Mouse (Mus musculus): ENCODE measurements around the gene Lingo2. TPM values are rescaled to one million over a fixed set of nuclear protein-coding genes. Genes with fewer than 3 reads are reported as not detected.

The Lingo2 gene
- polyA plus RNA-seq, 1 experiment from 2014 or later, result 0.65 TPM

- Histone ChIP-seq H3K4me3 (no peak overlapping the region), H3K36me3 (no peaks in the 10 kb centered on the region), H3K9ac (no peak overlapping the region), H3K4me1 (replicated peaks) (no peaks in the 10 kb centered on the region), H3K27me3 (replicated peaks) (no peaks in the 10 kb centered on the region), H3K27ac (ENCODE audit: poor library complexity, severe bottlenecking) (no peak overlapping the region), H3K9me3 (replicated peaks) (no peaks in the 10 kb centered on the region), H3K4me2 (no peak overlapping the region)
- no peak for ATAC-seq (ENCODE audit: insufficient number of reproducible peaks, low FRiP score)
- 76% methylated on average over 1 of the region's 1 CpGs for WGBS
These were observed 646.3 kb downstream of the Lingo2 start for GRCm38 (mm10) chr4:36305228-36305627.

- Histone ChIP-seq H3K4me2 (no peak overlapping the region), H3K4me1 (replicated peaks) (no peaks in the 10 kb centered on the region), H3K9ac (no peak overlapping the region), H3K36me3 (no peaks in the 10 kb centered on the region), H3K27ac (ENCODE audit: poor library complexity, severe bottlenecking) (no peak overlapping the region), H3K9me3 (replicated peaks) (no peaks in the 10 kb centered on the region), H3K4me3 (no peak overlapping the region), H3K27me3 (replicated peaks) (no peaks in the 10 kb centered on the region)
- no peak for ATAC-seq (ENCODE audit: insufficient number of reproducible peaks, low FRiP score)
- 67% methylated on average over 8 of the region's 8 CpGs for WGBS
These were observed 661.9 kb downstream of the Lingo2 start for GRCm38 (mm10) chr4:36289701-36290053.

- Histone ChIP-seq H3K9me3 (replicated peaks) (no peaks in the 10 kb centered on the region), H3K9ac (no peak overlapping the region), H3K4me3 (peak overlapping the region; percentile 12; the same call in 1 of the 2 replicates), H3K4me2 (peak overlapping the region; percentile 53), H3K27me3 (replicated peaks) (no peaks in the 10 kb centered on the region), H3K4me1 (replicated peaks) (no peaks in the 10 kb centered on the region), H3K27ac (ENCODE audit: poor library complexity, severe bottlenecking) (no peak overlapping the region), H3K36me3 (no peaks in the 10 kb centered on the region)
- peak; percentile 45; the same call in 1 of the 2 replicates for ATAC-seq (ENCODE audit: insufficient number of reproducible peaks, low FRiP score)
- 38% methylated on average over 17 of the region's 17 CpGs for WGBS
These were observed 662.5 kb downstream of the Lingo2 start for GRCm38 (mm10) chr4:36288813-36289700.

GRCm38 (mm10) chr4:36262436-36263169, 688.9 kb downstream of the Lingo2 start:
- no peaks in the 10 kb centered on the region for H3K9me3 ChIP-seq (replicated peaks)
- H3K27me3 ChIP-seq (replicated peaks), result no peaks in the 10 kb centered on the region
- H3K9ac ChIP-seq, result no peak overlapping the region
- no peak for ATAC-seq (ENCODE audit: insufficient number of reproducible peaks, low FRiP score)
- WGBS, result 79% methylated on average over 2 of the region's 2 CpGs
- H3K4me2 ChIP-seq, result no peak overlapping the region
- H3K36me3 ChIP-seq, result no peaks in the 10 kb centered on the region
- no peaks in the 10 kb centered on the region for H3K4me1 ChIP-seq (replicated peaks)
- H3K27ac ChIP-seq (ENCODE audit: poor library complexity, severe bottlenecking), result no peak overlapping the region
- H3K4me3 ChIP-seq, result no peak overlapping the region

- H3K4me2 ChIP-seq, result no peak overlapping the region
- ATAC-seq (ENCODE audit: insufficient number of reproducible peaks, low FRiP score), result no peak
- H3K9me3 ChIP-seq (replicated peaks), result no peaks in the 10 kb centered on the region
- no peaks in the 10 kb centered on the region for H3K36me3 ChIP-seq
- no peak overlapping the region for H3K27ac ChIP-seq (ENCODE audit: poor library complexity, severe bottlenecking)
- no peak overlapping the region for H3K4me3 ChIP-seq
- H3K27me3 ChIP-seq (replicated peaks), result no peaks in the 10 kb centered on the region
- no peaks in the 10 kb centered on the region for H3K4me1 ChIP-seq (replicated peaks)
- 35% methylated on average over 7 of the region's 7 CpGs for WGBS
- H3K9ac ChIP-seq, result no peak overlapping the region
These were observed 765.2 kb downstream of the Lingo2 start for GRCm38 (mm10) chr4:36186231-36186922.

- Histone ChIP-seq H3K36me3 (no peaks in the 10 kb centered on the region), H3K27ac (ENCODE audit: poor library complexity, severe bottlenecking) (no peak overlapping the region), H3K27me3 (replicated peaks) (no peaks in the 10 kb centered on the region), H3K4me3 (no peak overlapping the region), H3K9me3 (replicated peaks) (no peaks in the 10 kb centered on the region), H3K9ac (no peak overlapping the region), H3K4me1 (replicated peaks) (no peaks in the 10 kb centered on the region), H3K4me2 (no peak overlapping the region)
- ATAC-seq (ENCODE audit: insufficient number of reproducible peaks, low FRiP score), result no peak
- WGBS, result 41% methylated on average over 4 of the region's 4 CpGs
These were observed 767.9 kb downstream of the Lingo2 start for GRCm38 (mm10) chr4:36183643-36184042.

GRCm38 (mm10) chr4:36170099-36170498, 781.4 kb downstream of the Lingo2 start:
- H3K9me3 ChIP-seq (replicated peaks), result no peaks in the 10 kb centered on the region
- no peaks in the 10 kb centered on the region for H3K27me3 ChIP-seq (replicated peaks)
- H3K27ac ChIP-seq (ENCODE audit: poor library complexity, severe bottlenecking), result no peak overlapping the region
- H3K4me2 ChIP-seq, result no peak overlapping the region
- H3K9ac ChIP-seq, result no peak overlapping the region
- H3K36me3 ChIP-seq, result no peaks in the 10 kb centered on the region
- H3K4me1 ChIP-seq (replicated peaks), result no peaks in the 10 kb centered on the region
- no peak for ATAC-seq (ENCODE audit: insufficient number of reproducible peaks, low FRiP score)
- H3K4me3 ChIP-seq, result no peak overlapping the region
- 29% methylated on average over 1 of the region's 1 CpGs for WGBS

GRCm38 (mm10) chr4:36131341-36131740, 820.2 kb downstream of the Lingo2 start:
- H3K4me3 ChIP-seq, result no peak overlapping the region
- H3K9ac ChIP-seq, result no peak overlapping the region
- ATAC-seq (ENCODE audit: insufficient number of reproducible peaks, low FRiP score), result no peak
- H3K27me3 ChIP-seq (replicated peaks), result no peaks in the 10 kb centered on the region
- 0 out of 2 replicates have a peak, but pooled peaks cover 2% of the 10 kb centered on the region for H3K9me3 ChIP-seq (replicated peaks)
- no peak overlapping the region for H3K27ac ChIP-seq (ENCODE audit: poor library complexity, severe bottlenecking)
- no peak overlapping the region for H3K4me2 ChIP-seq
- H3K36me3 ChIP-seq, result no peaks in the 10 kb centered on the region
- no peaks in the 10 kb centered on the region for H3K4me1 ChIP-seq (replicated peaks)

GRCm38 (mm10) chr4:36095482-36095881, 856.1 kb downstream of the Lingo2 start:
- WGBS, result 75% methylated on average over 4 of the region's 4 CpGs

GRCm38 (mm10) chr4:36081095-36081852, 870.3 kb downstream of the Lingo2 start:
- Histone ChIP-seq H3K9ac (no peak overlapping the region), H3K9me3 (replicated peaks) (no peaks in the 10 kb centered on the region), H3K27me3 (replicated peaks) (no peaks in the 10 kb centered on the region), H3K4me2 (no peak overlapping the region), H3K4me3 (no peak overlapping the region), H3K36me3 (no peaks in the 10 kb centered on the region), H3K27ac (ENCODE audit: poor library complexity, severe bottlenecking) (no peak overlapping the region), H3K4me1 (replicated peaks) (no peaks in the 10 kb centered on the region)
- no peak for ATAC-seq (ENCODE audit: insufficient number of reproducible peaks, low FRiP score)
- 80% methylated on average over 3 of the region's 3 CpGs for WGBS

More at GRCm38 (mm10) chr4:36095482-36095881, 856.1 kb downstream of the Lingo2 start:
- no peaks in the 10 kb centered on the region for H3K36me3 ChIP-seq
- H3K4me3 ChIP-seq, result no peak overlapping the region
- H3K27ac ChIP-seq (ENCODE audit: poor library complexity, severe bottlenecking), result no peak overlapping the region
- H3K9ac ChIP-seq, result no peak overlapping the region
- H3K9me3 ChIP-seq (replicated peaks), result no peaks in the 10 kb centered on the region
- H3K4me2 ChIP-seq, result no peak overlapping the region
- H3K4me1 ChIP-seq (replicated peaks), result no peaks in the 10 kb centered on the region
- no peak for ATAC-seq (ENCODE audit: insufficient number of reproducible peaks, low FRiP score)
- no peaks in the 10 kb centered on the region for H3K27me3 ChIP-seq (replicated peaks)

All from heart, embryonic 12.5 days (tissue).